Mouse (Mus musculus): ENCODE data around the gene B4galt1.
A peak's percentile ranks its signal among the peaks of the same experiment; 100 is the strongest.
"Not testable (repeated sequence)": the region's sequence is repeated elsewhere in the genome, so short reads cannot be mapped to it uniquely, and the experiment has no call there.

B4galt1 gene

DNA sequence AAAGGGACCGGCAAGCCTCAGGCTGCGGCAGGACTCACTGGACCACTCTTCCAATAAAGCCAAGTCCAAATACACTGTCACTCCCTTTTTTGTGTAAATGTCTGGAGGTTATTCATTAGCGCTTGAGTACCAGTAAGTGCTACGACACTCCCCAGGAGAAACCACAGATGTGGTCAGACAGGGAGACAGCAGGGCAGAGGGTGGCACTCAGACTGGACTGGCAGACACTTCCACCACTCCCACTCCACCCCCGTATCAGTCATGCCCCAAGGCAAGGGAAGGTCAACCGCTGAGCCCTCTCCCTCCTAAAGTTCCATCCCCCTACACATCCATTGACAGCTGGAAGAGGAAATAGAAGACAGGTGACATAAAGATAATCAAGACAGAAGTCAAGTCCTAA is 35.4 kb downstream of the B4galt1 start:
- DNase-seq (ENCODE audit: low spot score), result no peak

- no peak for DNase-seq (ENCODE audit: low spot score)
Measured at GRCm38 (mm10) chr4:40817936-40818335, 35.9 kb downstream of the B4galt1 start.

- DNase-seq (ENCODE audit: low spot score), result peak; percentile 24
Measured at GRCm38 (mm10) chr4:40815775-40816372, 37.9 kb downstream of the B4galt1 start.

GRCm38 (mm10) chr4:40815120-40815519 is 38.7 kb downstream of the B4galt1 start:
- DNase-seq (ENCODE audit: low spot score), result no peak

- DNase-seq (ENCODE audit: low spot score), result no peak
Measured at GRCm38 (mm10) chr4:40814359-40814758, 39.4 kb downstream of the B4galt1 start.

GRCm38 (mm10) chr4:40812891-40813290 is 40.9 kb downstream of the B4galt1 start:
- no peak for DNase-seq (ENCODE audit: low spot score)

DNA sequence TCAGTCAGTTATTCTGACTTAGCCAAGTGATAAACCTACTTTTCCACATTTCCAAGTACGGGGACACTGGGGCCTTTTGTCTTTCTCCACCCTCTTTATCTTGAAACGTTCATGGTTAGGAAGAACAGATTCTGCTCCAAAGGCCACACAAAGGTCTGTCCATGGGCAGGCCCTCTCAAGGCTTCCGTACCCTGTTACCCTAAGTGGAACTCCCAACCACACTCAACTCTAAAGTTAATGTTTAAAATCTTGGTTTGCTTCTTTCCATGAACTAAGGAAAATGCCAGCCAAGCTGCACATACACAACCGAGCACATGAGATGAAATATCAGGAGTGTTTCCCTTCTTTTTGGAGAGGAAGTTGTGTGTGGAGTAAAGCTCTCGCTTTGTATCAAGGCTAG is 43.3 kb downstream of the B4galt1 start:
- no peak for DNase-seq (ENCODE audit: low spot score)

GRCm38 (mm10) chr4:40807382-40807781 is 46.4 kb downstream of the B4galt1 start:
- no peak for DNase-seq (ENCODE audit: low spot score)

- DNase-seq (ENCODE audit: low spot score), result no peak
Measured at GRCm38 (mm10) chr4:40805401-40805800, 48.4 kb downstream of the B4galt1 start.

GRCm38 (mm10) chr4:40802787-40803186 is 51.0 kb downstream of the B4galt1 start:
- no peak for DNase-seq (ENCODE audit: low spot score)

DNA sequence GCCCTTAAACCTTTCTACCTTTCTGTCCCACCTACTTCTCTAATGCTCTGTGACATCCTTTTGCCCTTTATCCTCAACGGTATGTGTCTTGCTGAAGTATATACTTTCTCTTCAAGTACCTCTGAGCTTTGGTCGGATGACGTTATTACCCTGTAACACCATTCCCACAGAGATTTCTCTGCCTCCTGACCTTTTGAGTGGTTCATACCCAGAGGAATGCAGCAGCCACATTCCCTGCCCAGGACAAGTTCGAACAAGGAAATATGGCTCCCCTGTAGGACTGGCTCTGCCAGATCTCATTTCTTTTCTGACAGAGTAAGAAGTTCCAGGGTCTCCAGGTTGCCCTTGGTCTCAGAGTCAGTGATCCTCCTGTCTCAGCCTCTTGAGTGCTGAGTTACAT is 51.9 kb downstream of the B4galt1 start:
- no peak for DNase-seq (ENCODE audit: low spot score)

DNA sequence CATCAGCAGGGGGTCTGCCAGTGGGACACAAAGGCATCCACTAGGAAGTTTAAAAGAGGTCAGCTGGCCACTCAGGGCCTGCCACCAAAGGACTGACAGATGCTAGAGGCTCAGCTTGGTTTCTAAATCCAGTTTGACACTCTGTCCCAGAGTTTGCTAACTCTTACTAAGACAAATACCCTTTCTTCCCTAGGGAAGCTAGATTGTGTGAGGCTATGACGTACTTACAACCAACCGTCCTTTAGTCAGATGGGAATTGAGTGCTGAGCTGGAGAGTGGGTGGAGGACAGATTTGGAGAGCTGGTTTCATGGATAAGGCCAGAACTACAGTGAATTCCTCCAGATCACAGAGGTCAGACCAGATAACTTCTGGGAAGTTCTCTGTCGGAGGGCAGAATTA is 52.9 kb downstream of the B4galt1 start:
- DNase-seq (ENCODE audit: low spot score), result no peak

DNA sequence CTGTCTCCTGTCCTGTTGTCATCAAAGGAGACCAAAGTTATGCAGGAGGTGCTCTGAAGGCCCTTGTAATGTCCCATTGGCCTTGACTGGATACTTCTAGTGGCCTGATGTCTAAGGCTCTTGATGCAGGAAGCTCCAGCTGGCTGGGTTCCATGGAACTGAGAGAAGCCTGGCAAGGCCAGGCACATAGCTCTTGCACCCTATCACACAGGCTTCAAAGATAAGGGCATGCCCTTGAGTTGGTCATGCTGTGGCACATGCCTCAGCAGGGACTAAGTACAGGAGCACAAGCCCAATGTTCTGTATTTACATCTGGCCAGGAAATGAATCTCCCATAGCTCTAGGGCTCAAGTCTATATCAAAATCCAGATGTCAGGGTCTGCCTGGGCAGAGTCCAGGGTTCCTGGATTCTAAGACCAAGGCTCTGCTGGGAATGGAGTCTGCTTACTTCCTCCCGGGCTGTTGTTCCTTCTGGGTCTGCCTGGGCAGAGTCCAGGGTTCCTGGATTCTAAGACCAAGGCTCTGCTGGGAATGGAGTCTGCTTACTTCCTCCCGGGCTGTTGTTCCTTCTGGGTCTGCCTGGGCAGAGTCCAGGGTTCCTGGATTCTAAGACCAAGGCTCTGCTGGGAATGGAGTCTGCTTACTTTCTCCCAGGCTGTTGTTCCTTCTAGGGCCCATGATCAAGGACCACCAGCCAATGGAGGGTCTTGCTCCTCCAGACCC is 54.8 kb downstream of the B4galt1 start:
- DNase-seq (ENCODE audit: low spot score), result not testable (repeated sequence)

DNA sequence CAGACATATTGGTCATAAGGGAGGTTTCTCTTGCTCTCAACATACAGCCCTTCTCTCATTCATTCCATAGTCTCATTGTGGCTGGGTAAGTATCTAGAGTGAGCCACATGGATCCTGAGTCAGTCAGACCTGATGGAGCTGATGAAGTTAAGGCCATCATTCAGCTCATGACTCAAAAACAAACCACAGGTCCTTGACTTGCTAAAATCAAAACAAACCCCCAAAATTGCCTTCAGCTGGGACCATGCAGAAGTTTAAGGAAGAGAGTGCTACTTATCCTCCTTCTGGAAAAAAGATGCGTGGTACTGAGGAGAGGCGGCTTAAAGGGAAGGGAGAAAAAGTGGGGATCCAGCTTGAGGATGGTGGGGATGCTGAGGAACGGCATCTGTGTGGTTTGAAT is 58.0 kb downstream of the B4galt1 start:
- no peak for DNase-seq (ENCODE audit: low spot score)

DNA sequence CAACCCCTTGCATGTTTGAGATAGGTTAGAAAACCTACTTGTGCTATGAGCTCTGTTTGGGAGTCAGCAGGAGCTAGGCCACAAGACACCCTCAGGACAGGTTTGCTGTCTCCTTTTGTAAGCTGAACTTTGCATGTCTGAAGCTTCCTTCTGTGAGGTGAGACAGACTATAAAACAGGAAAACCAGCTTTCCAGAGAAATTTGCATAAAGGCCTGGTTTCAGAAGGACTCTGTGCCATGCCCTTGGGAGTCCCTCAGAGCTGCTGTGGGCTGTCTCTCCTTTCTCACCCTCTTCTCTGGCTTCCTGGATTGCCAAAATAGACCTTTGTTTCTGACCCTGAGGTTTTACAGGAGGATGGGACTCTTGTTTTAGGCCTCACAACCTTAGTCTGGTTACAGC is 59.5 kb downstream of the B4galt1 start:
- DNase-seq (ENCODE audit: low spot score), result no peak

DNA sequence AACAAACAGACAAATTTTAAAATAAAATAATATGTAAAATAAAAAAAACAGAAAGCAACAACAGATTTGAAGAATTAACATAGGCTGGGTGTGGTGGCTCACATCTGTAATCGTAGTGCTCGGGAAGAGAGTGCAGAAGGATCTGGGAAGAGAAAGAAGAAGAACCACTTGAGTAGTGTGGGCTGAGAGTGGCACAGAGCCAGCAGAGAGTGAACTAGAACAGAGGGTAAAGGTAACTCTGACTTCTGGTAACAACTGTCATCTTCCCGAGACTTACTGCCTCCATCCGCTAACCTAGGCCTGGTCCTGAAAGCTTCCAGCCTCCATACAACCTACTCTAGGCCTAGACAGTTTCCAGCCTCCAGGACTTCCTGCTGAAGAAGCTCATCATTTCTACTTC is 62.6 kb downstream of the B4galt1 start:
- DNase-seq (ENCODE audit: low spot score), result no peak

- DNase-seq (ENCODE audit: low spot score), result no peak
Measured at GRCm38 (mm10) chr4:40786578-40786977, 67.2 kb downstream of the B4galt1 start.

GRCm38 (mm10) chr4:40785620-40786166 is 68.1 kb downstream of the B4galt1 start:
- DNase-seq (ENCODE audit: low spot score), result no peak

GRCm38 (mm10) chr4:40784556-40785169 is 69.1 kb downstream of the B4galt1 start:
- DNase-seq (ENCODE audit: low spot score), result no peak

GRCm38 (mm10) chr4:40783049-40783448 is 70.8 kb downstream of the B4galt1 start:
- no peak for DNase-seq (ENCODE audit: low spot score)

- peak; percentile 35 for DNase-seq (ENCODE audit: low spot score)
Measured at GRCm38 (mm10) chr4:40781797-40782495, 71.9 kb downstream of the B4galt1 start.

DNA sequence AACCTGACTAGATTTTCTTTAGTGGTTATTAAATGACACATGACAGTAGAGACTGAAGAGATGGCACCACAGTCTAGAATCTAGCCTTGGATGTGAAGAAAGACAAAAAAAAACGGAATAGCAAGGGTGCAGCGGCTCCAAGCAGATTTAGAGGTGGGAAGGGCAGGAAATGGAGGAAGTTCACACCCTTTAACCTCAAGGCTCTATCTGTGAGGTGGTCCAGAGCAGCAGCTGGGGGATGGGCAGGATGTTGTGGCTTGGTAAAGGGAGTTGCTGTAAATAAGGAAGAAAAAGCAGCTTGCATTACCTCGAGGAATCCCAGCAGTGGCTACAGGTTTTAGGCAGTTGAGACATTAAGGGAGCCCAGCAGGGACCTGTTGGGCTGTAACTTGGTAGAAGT is 72.7 kb downstream of the B4galt1 start:
- no peak for DNase-seq (ENCODE audit: low spot score)

DNA sequence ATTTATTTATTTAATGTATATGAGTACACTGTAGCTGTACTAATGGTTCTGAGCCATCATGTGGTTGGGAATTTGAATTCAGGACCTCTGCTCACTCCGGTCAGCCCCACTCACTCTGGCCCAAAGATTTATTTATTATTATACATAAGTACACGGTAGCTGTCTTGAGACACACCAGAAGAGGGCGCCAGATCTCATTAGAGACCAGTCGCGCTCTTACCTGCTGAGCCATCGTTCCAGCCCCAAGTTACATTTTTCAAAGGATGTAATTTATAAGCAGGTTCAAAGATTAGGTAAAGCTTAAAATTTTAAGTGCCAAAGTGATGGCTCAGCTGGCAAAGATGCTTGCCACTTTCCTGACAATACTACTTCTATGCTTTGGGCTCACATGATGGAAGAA is 75.1 kb downstream of the B4galt1 start:
- DNase-seq (ENCODE audit: low spot score), result no peak

Data from embryo, embryonic 10.5 days (tissue).